Mouse (Mus musculus) liver, embryonic 14.5 days (tissue): Measurements from ENCODE around the gene Gabbr2.

Experiments used
- CTCF ChIP-seq: IDR thresholded peaks from 2 replicates; pipeline ENCODE4 v1.5.1; 2016; ENCODE audit warnings: antibody characterized with exemption, low read depth, control low read depth
- EP300 ChIP-seq: IDR thresholded peaks from 2 replicates; pipeline ENCODE4 v1.6.1; 2016; ENCODE audit warnings: antibody characterized with exemption, low read depth

GRCm38 (mm10) chr4:46710018-46710417, 281.7 kb downstream of the Gabbr2 start:
- no peak for TF ChIP-seq EP300
- TF ChIP-seq CTCF = no peak
